In the genomic region with DNA sequence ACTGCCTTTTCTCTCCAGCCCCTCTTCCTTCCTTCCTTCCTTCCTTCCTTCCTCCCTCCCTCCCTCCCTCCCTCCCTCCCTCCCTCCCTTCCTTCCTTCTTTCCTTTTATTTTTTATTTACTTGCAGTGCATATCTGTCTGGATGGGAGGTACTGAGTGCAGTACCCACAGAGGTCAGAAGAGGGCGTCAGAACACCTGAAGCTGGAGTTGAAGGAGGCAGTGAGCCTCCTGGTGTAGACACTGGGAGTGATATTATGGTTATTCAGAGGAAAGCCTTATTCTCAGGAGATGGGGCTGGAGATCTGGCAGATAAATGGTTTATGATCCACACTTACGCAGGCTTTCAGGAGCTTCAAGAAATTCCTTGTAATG, we compare ENCODE assay signal across 10 mouse cellular contexts. TPM values are rescaled to one million over a fixed set of nuclear protein-coding genes. Genes with fewer than 3 reads are reported as not detected.
DNase-seq lines count a peak whose midpoint lies in the region; ATAC-seq and TF ChIP-seq lines count a peak whose summit lies in the region.
"Had no signal": no experiment of that assay in that cellular context is flagged by ENCODE, and none has a peak within 500 bp of the region (broad histone marks: within the 10 kb centered on the region; RNA-seq: fewer than 3 reads in every experiment).

No protein-coding gene starts in this region.

- DNase-seq in adrenal gland, postnatal 36 days, result peak; percentile 45 to 49
- DNase-seq in adrenal gland, adult 8-10 months, result no peak
- peak; percentile 47 for DNase-seq in midbrain, postnatal 0 days (ENCODE audit: low spot score)
- DNase-seq in lung, adult 2 months, result no peak
- peak; percentile 40 for DNase-seq in thymus, postnatal 14 days
- DNase-seq in ovary, postnatal 10 days (ENCODE audit: low spot score), result no peak

- WGBS in midbrain, postnatal 0 days, result 35% methylated on average over 2 of the region's 2 CpGs
- WGBS in midbrain, embryonic 13.5 days, result 36% methylated on average over 2 of the region's 2 CpGs
- 50% methylated on average over 2 of the region's 2 CpGs for WGBS in lung, adult 2 months

- H3K4me1 ChIP-seq in midbrain, postnatal 0 days (ENCODE audit: insufficient read depth, low read length), result no peaks in the 10 kb centered on the region
- H3K4me1 ChIP-seq in midbrain, embryonic 13.5 days (replicated peaks), result no peaks in the 10 kb centered on the region
- H3K4me1 ChIP-seq in cortical plate, adult 2 months (ENCODE audit: control insufficient read depth, insufficient read depth, low read length), result no peaks in the 10 kb centered on the region; the same call in 1 of the 2 replicates
- no peaks in the 10 kb centered on the region for H3K4me1 ChIP-seq in lung, adult 2 months (ENCODE audit: control insufficient read depth, insufficient read depth, low read length)
- H3K4me1 ChIP-seq: limb, embryonic 12.5 days had no signal

- H3K36me3 ChIP-seq in midbrain, postnatal 0 days (ENCODE audit: insufficient read depth, low read length), result no peaks in the 10 kb centered on the region
- H3K36me3 ChIP-seq in midbrain, embryonic 13.5 days, result no peaks in the 10 kb centered on the region
- H3K36me3 ChIP-seq: limb, embryonic 12.5 days had no signal

- H3K4me2 ChIP-seq in midbrain, postnatal 0 days (ENCODE audit: low read depth, low read length, poor library complexity, severe bottlenecking), result no peak overlapping the region
- no peak overlapping the region for H3K4me2 ChIP-seq in midbrain, embryonic 13.5 days (replicated peaks)
- H3K4me2 ChIP-seq: limb, embryonic 12.5 days had no signal

- no peaks in the 10 kb centered on the region for H3K9me3 ChIP-seq in midbrain, postnatal 0 days (ENCODE audit: low read length)
- no peaks in the 10 kb centered on the region for H3K9me3 ChIP-seq in midbrain, embryonic 13.5 days
- H3K9me3 ChIP-seq: limb, embryonic 12.5 days had no signal

- H3K9ac ChIP-seq in midbrain, postnatal 0 days (replicated peaks; ENCODE audit: low read length, poor library complexity, severe bottlenecking), result no peak overlapping the region
- no peak overlapping the region for H3K9ac ChIP-seq in midbrain, embryonic 13.5 days (replicated peaks)
- H3K9ac ChIP-seq: limb, embryonic 12.5 days had no signal

- H3K27me3 ChIP-seq in midbrain, postnatal 0 days (ENCODE audit: insufficient read depth, low read length), result 0 out of 2 replicates have a peak, but pooled peaks cover 4% of the 10 kb centered on the region
- H3K27me3 ChIP-seq in midbrain, embryonic 13.5 days, result peaks cover 10% of the 10 kb centered on the region

- peak; percentile 74 for TF ChIP-seq CTCF in midbrain, postnatal 0 days (IDR thresholded peaks at IDR 0.05)
- TF ChIP-seq CTCF in cortical plate, adult 2 months (IDR thresholded peaks at IDR 0.05; ENCODE audit: extremely low read depth, insufficient read depth, low read length), result peak; percentile 68
- TF ChIP-seq CTCF in lung, adult 2 months (IDR thresholded peaks at IDR 0.05; ENCODE audit: insufficient read depth, low read length), result peak; percentile 56

- 0 out of 2 replicates have a peak, but pooled peaks have one; percentile 25 for ATAC-seq in midbrain, postnatal 0 days (ENCODE audit: low FRiP score)
- ATAC-seq in midbrain, embryonic 13.5 days, result no peak
- ATAC-seq: Patski had no signal

- no peak overlapping the region for H3K27ac ChIP-seq in midbrain, postnatal 0 days (ENCODE audit: low read depth, low read length)
- H3K27ac ChIP-seq in midbrain, embryonic 13.5 days, result no peak overlapping the region
- no peak overlapping the region for H3K27ac ChIP-seq in cortical plate, adult 2 months (ENCODE audit: insufficient read depth, low read length)
- H3K27ac ChIP-seq: limb, embryonic 12.5 days had no signal

- H3K4me3 ChIP-seq in midbrain, postnatal 0 days (ENCODE audit: low read depth, low read length), result no peak overlapping the region
- no peak overlapping the region for H3K4me3 ChIP-seq in midbrain, embryonic 13.5 days (replicated peaks)
- no peak overlapping the region for H3K4me3 ChIP-seq in cortical plate, adult 2 months (ENCODE audit: insufficient read depth, low read length)
- H3K4me3 ChIP-seq in lung, adult 2 months (replicated peaks; ENCODE audit: extremely low read depth, low read depth, low read length), result no peak overlapping the region
- H3K4me3 ChIP-seq: limb, embryonic 12.5 days had no signal

- TF ChIP-seq POLR2A in cortical plate, adult 2 months (IDR thresholded peaks at IDR 0.05; ENCODE audit: extremely low read depth, insufficient read depth, low read length), result no peak
- no peak for TF ChIP-seq POLR2A in lung, adult 2 months (IDR thresholded peaks at IDR 0.05; ENCODE audit: borderline replicate concordance, extremely low read depth, low read depth, low read length)

RNA-seq across cellular contexts. Expression of a gene that starts 16.0 kb away (rescaled TPM):
- total RNA-seq in adrenal gland, postnatal 36 days (2021), result not detected
- not detected for total RNA-seq in adrenal gland, adult 8-10 months (2022)
- total RNA-seq in midbrain, postnatal 0 days (2014; rRNA removed), result not detected in 2 replicates
- not detected in 2 replicates for polyA plus RNA-seq in midbrain, postnatal 0 days (2015; fragmentation: Nextera tagmentation; extraction: Ambion mirVana)
- polyA plus RNA-seq in midbrain, embryonic 13.5 days (2015; fragmentation: Nextera tagmentation; extraction: Ambion mirVana), result not detected in 2 replicates
- not detected in 2 replicates for polyA plus RNA-seq in cortical plate, adult 2 months (2012; rRNA removed)
- polyA plus RNA-seq in lung, adult 2 months (2012; rRNA removed), result not detected in 2 replicates
- polyA plus RNA-seq: limb, embryonic 12.5 days; Patski had no signal

RNA-seq across cellular contexts. Expression of a gene that starts 20.1 kb away (rescaled TPM):
- total RNA-seq in adrenal gland, postnatal 36 days (2021), result not detected
- not detected for total RNA-seq in adrenal gland, adult 8-10 months (2022)
- not detected in 2 replicates for total RNA-seq in midbrain, postnatal 0 days (2014; rRNA removed)
- not detected in 2 replicates for polyA plus RNA-seq in midbrain, postnatal 0 days (2015; fragmentation: Nextera tagmentation; extraction: Ambion mirVana)
- polyA plus RNA-seq in midbrain, embryonic 13.5 days (2015; fragmentation: Nextera tagmentation; extraction: Ambion mirVana), result 0.09 TPM in 1 of 2 replicates, not detected in the other
- not detected in 2 replicates for polyA plus RNA-seq in cortical plate, adult 2 months (2012; rRNA removed)
- not detected in 2 replicates for polyA plus RNA-seq in lung, adult 2 months (2012; rRNA removed)
- polyA plus RNA-seq: limb, embryonic 12.5 days; Patski had no signal

RNA-seq across cellular contexts. Expression of a gene that starts 29.5 kb away (rescaled TPM):
- total RNA-seq in adrenal gland, postnatal 36 days (2021), result 1 to 10 TPM; 4.1 TPM
- 1 to 10 TPM; 4.1 to 6.0 (median 5.1) TPM for total RNA-seq in adrenal gland, adult 8-10 months (2022)
- total RNA-seq in midbrain, postnatal 0 days (2014; rRNA removed), result 3.2 and 3.9 TPM in 2 replicates
- 3.5 and 3.8 TPM in 2 replicates for polyA plus RNA-seq in midbrain, postnatal 0 days (2015; fragmentation: Nextera tagmentation; extraction: Ambion mirVana)
- 3.7 and 4.0 TPM in 2 replicates for polyA plus RNA-seq in midbrain, embryonic 13.5 days (2015; fragmentation: Nextera tagmentation; extraction: Ambion mirVana)
- polyA plus RNA-seq in cortical plate, adult 2 months (2012; rRNA removed), result 5.4 and 5.6 TPM in 2 replicates
- 9.4 and 11.5 TPM in 2 replicates for polyA plus RNA-seq in lung, adult 2 months (2012; rRNA removed)

RNA-seq across cellular contexts. Expression of a gene that starts 30.7 kb away (rescaled TPM):
- 100 to 1,000 TPM in 1 of 2 experiments, 10 to 100 TPM in 1; 99.6 to 120 TPM for total RNA-seq in adrenal gland, postnatal 36 days (2021)
- 100 to 1,000 TPM in 3 of 4 experiments, 10 to 100 TPM in 1; 71.9 to 151 (median 133) TPM for total RNA-seq in adrenal gland, adult 8-10 months (2022)
- 329 and 379 TPM in 2 replicates for total RNA-seq in midbrain, postnatal 0 days (2014; rRNA removed)
- polyA plus RNA-seq in midbrain, postnatal 0 days (2015; fragmentation: Nextera tagmentation; extraction: Ambion mirVana), result 279 and 286 TPM in 2 replicates
- 205 and 217 TPM in 2 replicates for polyA plus RNA-seq in midbrain, embryonic 13.5 days (2015; fragmentation: Nextera tagmentation; extraction: Ambion mirVana)
- polyA plus RNA-seq in cortical plate, adult 2 months (2012; rRNA removed), result 105 TPM in 2 replicates
- 60.0 and 63.7 TPM in 2 replicates for polyA plus RNA-seq in lung, adult 2 months (2012; rRNA removed)

RNA-seq across cellular contexts. Expression of a gene that starts 30.7 kb away (rescaled TPM):
- under 1 TPM; 0.43 to 0.63 TPM for total RNA-seq in adrenal gland, postnatal 36 days (2021)
- total RNA-seq in adrenal gland, adult 8-10 months (2022), result 1 to 10 TPM in 1 of 4 experiments, under 1 TPM in 3; 0.68 to 1.2 (median 0.96) TPM
- total RNA-seq in midbrain, postnatal 0 days (2014; rRNA removed), result 0.38 and 0.88 TPM in 2 replicates
- 1.6 and 2.2 TPM in 2 replicates for polyA plus RNA-seq in midbrain, postnatal 0 days (2015; fragmentation: Nextera tagmentation; extraction: Ambion mirVana)
- polyA plus RNA-seq in midbrain, embryonic 13.5 days (2015; fragmentation: Nextera tagmentation; extraction: Ambion mirVana), result 1.5 and 1.6 TPM in 2 replicates
- polyA plus RNA-seq in cortical plate, adult 2 months (2012; rRNA removed), result 2.3 and 2.9 TPM in 2 replicates
- polyA plus RNA-seq in lung, adult 2 months (2012; rRNA removed), result 0.85 and 1.1 TPM in 2 replicates

Comparison
In these comparisons a context has a peak if more than half of its experiments do, and no peak if none do; other contexts are left out.
1. DNase-seq: peak in adrenal gland, postnatal 36 days (2 of 2), midbrain, postnatal 0 days (single experiment) and thymus, postnatal 14 days (single experiment); none in adrenal gland, adult 8-10 months (single experiment), lung, adult 2 months (single experiment) and ovary, postnatal 10 days (single experiment).
2. Peak in every context shown above with its lines, with median percentiles within 50 percentile points of each other: CTCF ChIP-seq.